Mouse (Mus musculus) ovary, adult 10 weeks (tissue): ENCODE results near the gene Cish. TPM values are rescaled to one million over a fixed set of nuclear protein-coding genes. Genes with fewer than 3 reads are reported as not detected.

ENCODE experiments used
- polyA plus RNA-seq: library from polyadenylated mRNA; stranded (reverse); fragments of 350-450 nt; fragmentation: Illumina TruSeq; extraction: RNeasy Lipid Tissue Mini Kit (QIAGEN cat#74804); gene quantifications from one replicate; pipeline ENCODE4 v1.2.3, GENCODE M21; 2014

Gene Cish
- 0.54 TPM for polyA plus RNA-seq

DNA sequence AAGGTAGTCTGAATTCAATTTTAAA lies at the start of gene Cish:
TSS of gene Cish (plus strand) at position 11 of the 25 bp plus-strand sequence.

DNA sequence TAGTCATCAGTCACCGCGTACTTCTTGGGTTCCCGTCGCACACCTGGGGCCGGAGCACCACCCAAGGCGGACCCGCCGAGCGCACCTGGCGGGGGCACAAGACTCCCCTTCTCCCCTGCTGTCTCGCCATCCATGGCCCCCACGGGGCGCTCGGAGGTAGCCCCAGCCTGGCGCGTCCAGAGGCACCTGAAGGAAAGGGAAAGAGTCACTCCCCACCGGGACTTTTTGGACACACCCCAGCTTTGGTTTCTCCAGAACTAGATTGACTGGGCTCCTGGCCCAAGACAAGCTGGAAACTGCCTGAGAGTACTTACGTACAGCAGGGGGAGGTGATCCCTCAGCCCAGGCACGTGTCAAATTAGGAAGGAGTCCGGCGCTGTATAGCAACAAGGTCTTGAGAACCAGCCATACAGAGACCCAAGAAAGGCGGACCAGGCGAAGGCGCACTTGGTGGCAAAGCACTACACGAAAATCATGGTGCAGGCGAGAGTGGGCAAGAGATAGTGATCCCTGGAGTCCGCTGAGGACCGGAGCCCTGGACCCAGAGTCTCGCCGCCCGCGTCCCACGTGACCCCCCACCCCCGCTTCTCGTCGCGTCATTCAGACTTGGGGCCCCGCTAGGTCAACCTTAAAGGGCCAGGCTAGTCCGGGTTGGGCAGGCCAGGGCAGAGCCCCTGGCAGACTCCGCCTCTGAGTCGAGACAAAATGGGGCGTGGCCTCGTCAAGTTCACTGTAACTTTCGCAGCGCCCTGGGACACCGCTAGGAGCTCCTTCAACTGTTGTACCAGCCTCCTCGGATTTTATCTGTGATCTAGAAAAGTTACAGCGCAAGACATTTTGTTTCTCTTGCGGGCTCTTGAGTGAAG lies 6.4 kb upstream of the Cish start, which contains the start of gene Mapkapk3:
TSS of gene Mapkapk3 (minus strand) at position 667 of the 866 bp plus-strand sequence.

DNA sequence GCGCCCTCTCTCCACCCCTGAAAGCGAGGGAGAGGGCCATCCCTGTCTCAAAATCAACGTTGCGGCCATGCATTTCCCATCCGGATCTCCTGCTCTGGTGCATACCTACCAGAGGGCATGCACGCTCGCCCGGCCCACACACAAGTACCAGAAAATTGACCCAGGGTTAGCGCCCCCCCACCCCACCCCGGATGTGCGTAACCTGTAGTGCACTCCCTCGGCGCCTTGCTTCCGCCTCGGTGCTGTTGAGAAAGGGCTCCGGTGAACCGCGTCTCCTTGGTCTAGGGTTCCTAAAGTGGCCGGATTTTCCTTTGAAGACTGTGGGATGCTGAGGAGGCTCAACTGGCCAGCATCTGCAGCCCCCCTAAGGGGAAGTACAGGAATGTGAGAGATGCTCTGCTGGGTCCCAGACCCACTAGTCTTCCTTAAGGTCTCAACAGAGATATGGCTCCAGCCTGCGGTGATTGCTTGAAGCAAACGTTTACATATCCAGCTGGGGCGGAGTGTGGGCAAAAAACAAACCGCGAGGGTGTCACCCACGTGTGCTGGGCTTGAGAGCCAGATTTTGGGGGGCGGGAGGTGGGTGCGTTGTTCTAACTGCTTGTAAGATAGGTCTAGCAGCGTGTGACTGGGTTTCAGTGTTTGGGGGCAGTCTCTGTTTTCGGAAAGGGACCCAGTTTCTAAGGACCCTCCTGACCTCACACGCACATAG lies 42.5 kb downstream of the Cish start, which contains the start of gene Hemk1:
TSS of gene Hemk1 (minus strand) at position 179 of the 712 bp plus-strand sequence.

DNA sequence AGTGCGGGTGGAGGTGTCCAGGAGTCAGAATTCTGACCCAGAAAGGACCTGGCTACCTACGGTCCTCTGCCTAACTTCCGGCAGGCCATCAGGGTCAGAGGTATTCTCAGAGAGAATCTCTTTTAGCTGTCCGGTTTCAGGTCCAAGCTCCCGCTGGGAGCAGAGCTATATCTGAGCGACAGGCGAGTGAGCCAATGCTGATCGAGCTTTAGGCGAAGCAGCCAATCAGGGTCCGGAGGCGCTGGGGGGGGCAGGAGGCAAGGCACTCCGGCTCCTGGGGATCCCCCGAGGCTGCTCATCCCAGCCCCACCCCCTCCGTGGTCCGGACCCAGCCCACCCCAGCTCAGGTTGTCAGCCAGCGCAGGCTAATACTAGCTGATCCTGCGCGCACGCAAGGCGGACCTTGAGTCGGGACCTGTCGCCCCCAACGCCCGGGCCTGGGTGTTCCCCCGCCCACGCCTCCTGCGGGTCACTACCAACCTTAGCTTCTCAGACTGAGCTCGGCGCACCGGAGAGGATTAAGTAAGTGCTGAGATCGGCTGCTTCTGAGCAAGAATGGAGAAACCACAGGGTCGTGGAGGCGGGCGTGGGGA lies 44.5 kb downstream of the Cish start, which contains the start of gene 6430571L13Rik:
TSS of gene 6430571L13Rik (plus strand) at position 336 of the 593 bp plus-strand sequence.

Other genes starting within 250 kb of the Cish start
- gene Dock3, start 64.1 kb upstream of the Cish start, polyA plus RNA-seq = 1.3 TPM
- 1.5 TPM for gene Mapkapk3, start 6.1 kb upstream of the Cish start, polyA plus RNA-seq
- gene Hemk1, start 42.3 kb downstream of the Cish start, polyA plus RNA-seq = 1.2 TPM
- gene 6430571L13Rik, start 44.6 kb downstream of the Cish start, polyA plus RNA-seq = not detected
- 0.26 TPM for gene Cacna2d2, start 103.6 kb downstream of the Cish start, polyA plus RNA-seq
- not detected for gene Tmem115, start 237.9 kb downstream of the Cish start, polyA plus RNA-seq
- 4.6 TPM for gene Cyb561d2, start 246.2 kb downstream of the Cish start, polyA plus RNA-seq
- gene Nprl2, start 246.2 kb downstream of the Cish start, polyA plus RNA-seq = 0.31 TPM